Mouse (Mus musculus) embryonic stem cell, embryonic (primary cell): ENCODE data around the gene Ptcd1.

ENCODE experiments used
- CTCF ChIA-PET, 4 experiments: fragments of 300-600 bp in 2 of 4; fragments of 350-600 bp in 2 of 4; sonication (Branson Sonifier 250); formaldehyde crosslinking; loops; one replicate each; lab custom pipeline; 2022; ENCODE audit warnings: inconsistent platforms in 2 of 4; lab: Charles Lee
- POLR2A ChIA-PET, 4 experiments: fragments of 300-600 bp in 2 of 4; fragments of 350-600 bp in 2 of 4; sonication (Branson Sonifier 250); formaldehyde crosslinking; loops; one replicate each; lab custom pipeline; 2022; ENCODE audit warnings: antibody characterized with exemption in 4 of 4, inconsistent platforms in 1 of 4; lab: Charles Lee

The Ptcd1 gene

DNA sequence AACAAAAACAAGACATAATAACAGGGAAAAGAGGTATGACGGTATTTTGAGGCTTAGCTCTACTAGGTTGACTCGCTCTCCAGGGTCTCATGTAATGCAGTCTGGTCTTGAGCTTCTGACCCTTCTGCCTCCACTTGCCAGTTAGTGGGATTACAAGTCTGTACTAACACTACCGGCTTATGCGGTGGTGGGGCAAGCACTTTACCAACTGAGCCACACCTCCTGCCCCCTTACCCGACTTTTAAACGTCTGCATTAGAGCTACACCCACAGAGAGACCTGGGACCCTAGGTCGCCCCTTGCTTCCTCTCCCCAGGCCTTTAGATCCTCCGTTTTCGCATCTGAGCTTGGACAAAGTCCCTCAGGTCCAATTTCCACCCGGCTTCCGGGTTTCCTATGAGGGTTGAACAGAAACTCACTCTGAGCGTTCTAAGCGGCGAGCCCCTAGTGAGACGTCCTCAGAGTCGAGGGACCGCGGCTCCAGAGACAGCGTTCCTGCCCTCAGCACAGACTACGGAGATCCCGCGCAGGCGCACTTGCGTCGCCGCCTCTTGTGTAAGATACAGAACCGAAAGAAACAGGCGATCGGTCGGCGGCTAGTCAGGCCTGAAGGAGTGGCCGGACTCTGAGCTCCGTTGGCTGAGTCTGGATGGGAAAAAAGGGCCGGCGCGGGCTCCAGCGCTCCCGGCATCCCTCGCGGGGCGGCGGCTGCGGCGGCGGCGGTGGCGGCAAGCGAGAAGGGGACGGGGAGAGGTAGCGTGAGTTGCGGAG is at the start of gene Ptcd1, which contains the start of gene Cpsf4:
Ptcd1 (minus strand) TSS at position 573 of the 770 bp plus-strand sequence.
Cpsf4 (plus strand) TSS at position 678 of the 770 bp plus-strand sequence.
- ChIA-PET CTCF (interaction anchor here in 2 of 4 experiments (0.6 to 1.5 kb wide), 7 partner anchors 12 to 1054 kb away, joined by 3 to 6 read pairs (median 3); partner anchors contain the start of gene Zkscan5 (in 1 of the 2)), POLR2A (interaction anchor here (0.6 to 15.0 kb wide), 60 partner anchors 9 to 399 kb away, joined by 3 to 289 read pairs (median 5); partner anchors contain the start of genes Arpc1b (in 3 of the 4), Zfp655 (in 3 of the 4), Zkscan5 (in 3 of the 4) and Atp5j2 (in 2 of the 4))

DNA sequence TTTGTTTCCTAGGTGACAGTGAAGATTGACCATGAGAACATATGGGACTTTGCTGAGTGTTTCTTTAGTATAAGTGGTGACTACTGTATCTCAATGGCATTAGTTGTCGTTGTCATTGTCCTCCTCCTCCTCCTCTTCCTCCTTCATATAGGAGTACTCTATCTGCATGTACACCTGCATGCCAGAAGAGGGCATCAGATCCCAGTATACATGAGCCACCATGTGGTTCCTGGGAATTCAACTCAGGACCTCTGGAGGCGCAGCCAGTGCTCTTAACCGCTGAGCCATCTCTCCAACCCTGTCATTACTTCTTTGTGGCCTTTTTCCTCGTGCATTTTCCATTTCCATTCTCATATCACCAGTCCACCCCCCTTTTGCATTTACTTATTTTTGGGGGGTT is 47.8 kb upstream of the Ptcd1 start:
- ChIA-PET CTCF (interaction anchor here in 2 of 4 experiments (1.2 to 3.4 kb wide), 3 partner anchors 10 to 50 kb away, joined by 3 to 31 read pairs (median 3); partner anchors contain the start of genes Zfp655 (in 1 of the 2) and Zkscan5 (in 1 of the 2)), POLR2A (interaction anchor here in 3 of 4 experiments (1.5 to 22.4 kb wide), 8 partner anchors 10 to 34 kb away, joined by 4 to 510 read pairs (median 22); partner anchors contain the start of genes Zfp655 (in 3 of the 3) and Zkscan5 (in 2 of the 3))

DNA sequence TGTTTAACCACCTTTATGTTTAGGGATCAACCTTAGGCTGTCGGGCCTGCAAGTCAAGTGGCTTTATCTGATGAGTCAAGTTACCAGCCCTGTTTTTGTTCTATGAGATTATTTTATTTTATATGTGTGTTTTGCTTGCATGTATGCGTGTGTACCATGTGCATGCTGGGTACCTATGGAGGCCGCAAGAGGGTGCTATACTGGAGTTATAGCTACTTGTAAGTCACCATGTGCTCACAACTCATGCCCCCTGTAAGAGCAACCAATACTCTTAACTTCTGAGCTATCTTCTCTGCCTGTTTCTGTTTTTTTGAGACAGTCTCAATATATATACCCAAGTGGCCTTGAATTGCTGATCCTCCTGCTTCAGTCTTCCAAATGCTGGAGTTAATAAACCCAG is 46.6 kb upstream of the Ptcd1 start:
- ChIA-PET CTCF (interaction anchor here in 3 of 4 experiments (0.5 to 3.4 kb wide), 12 partner anchors 9 to 605 kb away, joined by 3 to 31 read pairs (median 3); partner anchors contain the start of genes Zkscan5 (in 2 of the 3), Zfp655 (in 1 of the 3) and Zkscan14 (in 1 of the 3)), POLR2A (interaction anchor here (0.6 to 22.4 kb wide), 31 partner anchors 9 to 354 kb away, joined by 3 to 510 read pairs (median 4); partner anchors contain the start of genes Zfp655 (in 3 of the 4), Zkscan5 (in 3 of the 4), Zscan25 (in 2 of the 4) and Cpsf4 (in 1 of the 4))

DNA sequence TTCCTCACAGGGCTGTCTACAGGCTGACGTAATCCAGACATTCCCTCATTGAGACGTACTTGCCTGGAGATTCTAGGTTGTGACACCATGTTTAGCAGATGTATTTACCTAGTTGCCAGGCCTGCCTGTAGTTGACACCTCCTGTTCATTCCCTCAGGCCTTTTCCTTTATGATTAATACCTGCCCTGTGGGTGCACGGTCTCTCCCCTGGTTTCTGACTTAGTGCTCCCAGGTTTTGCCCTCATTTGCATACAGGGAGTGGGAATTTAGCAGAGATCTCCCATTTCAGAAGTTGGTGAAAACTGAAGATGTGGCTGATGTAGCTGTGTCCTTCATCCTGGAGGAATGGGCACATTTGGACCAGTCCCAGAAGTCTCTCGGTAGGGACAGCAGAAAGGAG is 45.3 kb upstream of the Ptcd1 start:
- POLR2A ChIA-PET: interaction anchor here in 3 of 4 experiments (1.4 to 22.4 kb wide), 9 partner anchors 7 to 64 kb away, joined by 3 to 510 read pairs (median 7); partner anchors contain the start of genes Zfp655 (in 3 of the 3) and Zkscan5 (in 1 of the 3)
- CTCF ChIA-PET: no interaction called here

DNA sequence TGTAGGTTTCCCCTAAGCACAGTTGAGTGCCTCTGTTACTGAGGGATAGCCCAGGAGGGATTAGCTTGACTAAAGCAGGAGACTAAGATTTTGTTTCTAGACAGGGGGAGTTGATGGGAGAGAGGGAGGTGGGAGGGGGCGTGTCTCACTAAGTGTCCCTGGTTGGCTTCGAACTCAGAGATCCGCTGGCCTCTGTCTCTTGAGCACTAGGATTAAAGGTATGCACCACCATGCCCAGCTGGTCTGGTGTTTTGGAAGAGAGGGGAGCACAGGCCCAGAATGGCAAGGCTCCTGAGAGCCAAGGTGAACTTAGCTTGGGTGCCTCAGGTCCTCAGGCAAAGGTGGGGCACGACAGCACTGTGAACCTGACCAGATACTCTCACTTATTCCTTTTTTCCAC is 44.4 kb upstream of the Ptcd1 start:
- POLR2A ChIA-PET: interaction anchor here in 2 of 4 experiments (0.8 to 22.4 kb wide), 3 partner anchors 9 to 23 kb away, joined by 3 to 510 read pairs (median 3); partner anchors contain the start of gene Zfp655 (in 1 of the 2)
- CTCF ChIA-PET: no interaction called here

DNA sequence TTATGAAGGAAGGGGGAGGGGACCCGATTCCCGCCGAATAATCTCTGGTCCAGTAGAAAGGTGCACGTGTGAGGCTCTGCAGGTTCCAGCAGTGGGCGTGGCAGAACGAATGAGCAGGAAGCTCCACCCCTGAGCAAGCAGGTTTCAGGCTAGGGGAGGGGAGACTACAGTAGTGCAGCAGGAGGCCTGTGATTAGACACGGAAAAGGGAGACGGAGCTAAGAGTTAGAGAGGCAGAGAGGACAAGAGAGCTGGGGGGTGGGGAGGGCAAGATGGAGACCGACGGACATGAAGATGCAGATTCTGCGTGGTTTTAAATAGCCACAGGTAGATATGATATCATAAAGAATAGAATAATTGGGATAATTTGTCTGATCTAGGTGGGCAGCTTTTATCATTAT is 41.5 kb upstream of the Ptcd1 start:
- CTCF ChIA-PET: interaction anchor here in 1 of 4 experiments (0.9 kb wide), 1 partner anchor 10 kb away, joined by 3 read pairs; no protein-coding TSS in a partner anchor

DNA sequence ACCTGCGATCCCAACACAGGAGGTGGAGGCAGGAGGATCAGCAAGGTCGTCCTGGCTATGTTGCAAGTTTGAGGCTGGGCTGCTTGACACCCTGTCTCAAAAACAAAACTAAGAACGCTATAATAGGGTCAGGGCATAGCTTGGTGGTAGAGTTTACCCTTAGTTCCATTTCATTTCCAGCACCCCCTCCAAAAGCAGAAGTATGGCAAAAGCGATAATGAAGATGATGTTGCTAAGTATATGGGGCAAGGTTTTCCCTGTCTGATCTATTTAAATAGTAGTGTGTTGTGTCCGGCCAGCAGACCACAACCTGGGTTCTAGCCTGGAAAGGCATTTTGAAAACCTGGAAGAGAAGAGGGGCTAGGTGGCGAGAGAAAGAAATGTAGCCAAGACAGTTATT is 41.0 kb upstream of the Ptcd1 start:
- ChIA-PET POLR2A (interaction anchor here in 3 of 4 experiments (0.6 to 22.4 kb wide), 17 partner anchors 9 to 1013 kb away, joined by 3 to 510 read pairs (median 4); partner anchors contain the start of genes Zfp655 (in 2 of the 3), Arpc1b (in 1 of the 3), Atp5j2 (in 1 of the 3) and Zscan25 (in 1 of the 3)), CTCF (interaction anchor here in 1 of 4 experiments (0.9 kb wide), 1 partner anchor 10 kb away, joined by 3 read pairs; no protein-coding TSS in a partner anchor)

More for the DNA sequence above, 41.5 kb upstream of the Ptcd1 start:
- POLR2A ChIA-PET: interaction anchor here in 3 of 4 experiments (0.8 to 22.4 kb wide), 16 partner anchors 9 to 1012 kb away, joined by 3 to 510 read pairs (median 4); partner anchors contain the start of genes Zfp655 (in 2 of the 3), Arpc1b (in 1 of the 3), Atp5j2 (in 1 of the 3) and Zscan25 (in 1 of the 3)

DNA sequence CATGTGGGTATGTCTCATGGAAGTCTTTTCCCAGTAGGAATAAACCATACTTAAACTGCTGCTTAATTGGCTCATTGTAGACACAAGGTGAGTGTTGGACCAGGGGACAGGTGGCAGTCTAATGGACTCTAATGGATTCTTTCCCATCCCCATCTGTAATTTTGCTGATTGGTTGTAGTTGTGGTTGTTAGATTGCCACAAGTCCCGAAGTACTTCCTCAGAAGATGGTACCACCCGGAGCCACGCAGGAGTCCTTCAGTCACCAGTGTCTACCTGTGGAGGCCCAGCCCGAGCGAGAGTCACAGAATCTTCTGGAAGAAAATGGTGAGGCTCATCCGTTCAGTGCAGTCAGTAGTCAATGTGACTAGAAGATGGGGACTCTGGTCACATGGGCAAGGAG is 40.5 kb upstream of the Ptcd1 start:
- ChIA-PET CTCF (no interaction called here), POLR2A (interaction anchor here in 2 of 4 experiments (0.6 to 22.4 kb wide), 10 partner anchors 8 to 90 kb away, joined by 3 to 510 read pairs (median 10); partner anchors contain the start of genes Zfp655 (in 2 of the 2), Atp5j2 (in 1 of the 2) and Zscan25 (in 1 of the 2))

DNA sequence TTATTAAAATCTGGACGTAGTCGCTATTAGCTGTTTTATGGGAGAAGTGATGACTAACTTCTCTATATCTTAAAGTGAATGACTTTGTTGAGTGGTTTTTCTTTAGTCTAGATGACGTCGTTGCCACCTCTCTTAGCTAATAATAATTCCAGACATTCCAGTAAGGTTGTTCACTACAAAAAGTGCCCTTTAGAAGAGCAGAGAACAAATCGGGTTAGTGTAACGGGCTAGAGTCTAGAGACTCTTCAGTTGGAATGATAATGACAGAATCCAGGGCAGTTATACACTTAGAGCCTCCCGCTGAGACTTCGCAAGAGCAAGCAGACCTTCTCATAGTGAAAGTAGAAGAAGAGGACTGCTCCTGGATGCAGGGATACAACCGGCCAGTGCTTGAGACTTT is 38.1 kb upstream of the Ptcd1 start:
- POLR2A ChIA-PET: interaction anchor here (0.7 to 22.4 kb wide), 45 partner anchors 8 to 762 kb away, joined by 3 to 510 read pairs (median 13); partner anchors contain the start of genes Cpsf4 (in 3 of the 4), Ptcd1 (in 3 of the 4), Zfp655 (in 3 of the 4) and Zscan25 (in 3 of the 4)

DNA sequence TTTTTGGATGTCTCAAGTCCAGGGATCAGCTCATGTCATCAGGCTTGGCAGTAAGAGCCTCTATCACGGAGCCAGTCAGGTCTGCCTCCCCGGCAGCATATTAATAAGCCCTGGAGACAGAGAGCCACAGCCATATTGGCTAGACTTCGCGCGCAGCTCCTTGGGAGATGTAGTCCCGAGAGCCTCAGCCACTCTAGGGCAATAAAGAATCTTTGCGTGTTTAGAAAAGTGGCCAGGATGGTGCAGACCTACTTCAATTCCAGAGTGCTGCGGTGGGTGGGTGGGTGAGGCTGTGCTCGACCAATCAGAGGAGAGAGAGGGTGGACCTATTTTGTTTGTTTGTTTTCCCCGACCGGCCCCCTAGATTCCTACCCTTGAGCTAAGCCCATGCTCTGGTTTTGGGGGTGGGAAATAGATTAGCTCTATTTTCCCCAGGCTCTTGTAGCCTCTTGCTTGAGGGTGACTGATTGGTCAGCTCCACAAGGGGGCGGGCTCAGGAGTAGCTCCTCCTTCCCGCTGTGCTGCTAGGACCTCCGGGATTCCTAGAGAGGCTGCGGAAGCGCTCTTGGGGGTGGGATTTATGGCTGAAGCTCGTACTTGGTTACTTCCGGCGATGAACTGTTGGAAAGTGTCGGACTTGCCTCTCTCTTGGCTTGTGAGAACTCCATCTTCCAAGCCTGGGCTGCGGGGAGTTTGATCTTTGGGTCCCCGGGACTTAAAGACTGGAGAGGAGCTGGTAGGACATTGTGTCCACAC is 37.2 kb upstream of the Ptcd1 start, which contains the start of gene Zkscan5:
Zkscan5 (plus strand) TSS at position 627 of the 756 bp plus-strand sequence.
- ChIA-PET CTCF (interaction anchor here in 2 of 4 experiments (0.5 to 2.9 kb wide), 18 partner anchors 10 to 1909 kb away, joined by 3 to 31 read pairs (median 5); partner anchors contain the start of genes Atp5j2 (in 1 of the 2), Ccz1 (in 1 of the 2), Cpsf4 (in 1 of the 2) and Ptcd1 (in 1 of the 2)), POLR2A (interaction anchor here (0.6 to 22.4 kb wide), 107 partner anchors 9 to 1591 kb away, joined by 3 to 510 read pairs (median 5); partner anchors contain the start of genes Cpsf4 (in 3 of the 4), Ptcd1 (in 3 of the 4), Zfp655 (in 3 of the 4) and Zscan25 (in 3 of the 4))

More for the DNA sequence above, 38.1 kb upstream of the Ptcd1 start:
- CTCF ChIA-PET: interaction anchor here in 1 of 4 experiments (1.6 to 2.9 kb wide), 4 partner anchors 9 to 29 kb away, joined by 4 to 31 read pairs (median 8); no protein-coding TSS in a partner anchor

DNA sequence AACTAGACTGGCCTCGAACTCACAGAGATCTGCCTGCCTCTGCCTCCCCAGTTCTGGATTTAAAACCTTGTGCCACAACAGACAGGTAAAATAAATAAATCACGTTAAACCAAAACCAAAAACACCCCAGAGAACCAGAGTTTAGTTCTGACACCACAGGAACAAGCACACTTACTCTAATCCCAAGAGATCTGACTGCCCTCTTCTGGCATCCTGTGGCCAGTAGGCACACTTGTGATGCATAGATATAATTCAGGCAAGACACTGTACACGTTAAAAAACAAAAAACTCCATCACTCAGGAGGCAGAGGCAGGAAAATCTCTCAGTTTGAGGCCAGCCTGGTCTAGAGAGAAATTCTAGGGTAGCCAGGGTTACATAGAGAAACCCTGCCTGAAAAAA is 35.5 kb upstream of the Ptcd1 start:
- CTCF ChIA-PET: no interaction called here
- POLR2A ChIA-PET: interaction anchor here in 2 of 4 experiments (1.6 to 11.8 kb wide), 2 partner anchors 17 to 28 kb away, joined by 5 to 206 read pairs; no protein-coding TSS in a partner anchor

DNA sequence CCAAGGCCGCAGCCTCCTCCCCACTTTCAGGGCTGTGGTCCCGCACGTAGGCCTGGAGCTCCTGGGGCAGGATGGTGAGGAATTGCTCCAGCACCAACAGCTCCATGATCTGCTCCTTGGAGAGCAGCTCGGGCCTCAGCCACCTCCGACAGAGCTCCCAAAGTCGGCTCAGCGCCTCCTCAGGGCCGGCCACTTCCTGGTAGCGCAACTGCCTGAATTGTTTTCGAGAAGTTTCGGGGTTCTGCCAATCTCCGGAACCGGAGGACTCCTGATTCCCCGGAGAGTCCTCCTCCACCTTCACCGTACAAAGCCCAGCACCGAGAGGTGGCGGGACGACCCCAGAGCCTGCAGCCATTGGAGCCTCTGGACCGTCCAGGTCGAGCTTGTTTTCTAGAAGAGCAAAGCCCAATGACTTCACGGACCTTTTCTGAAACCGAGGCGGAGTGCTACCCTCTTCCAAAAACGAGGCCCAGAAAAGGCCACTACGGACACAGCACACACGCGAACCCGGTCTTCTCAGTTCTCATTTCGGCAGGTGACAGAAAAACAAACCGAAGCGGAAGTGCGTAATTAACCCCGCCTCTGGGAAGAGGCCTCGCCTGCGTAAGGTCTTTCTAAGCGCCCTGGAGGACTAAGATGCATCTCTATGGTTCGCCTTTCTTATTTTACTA is 34.5 kb upstream of the Ptcd1 start, which contains the start of gene Zkscan14:
Zkscan14 (minus strand) TSS at position 548 of the 671 bp plus-strand sequence.
- CTCF ChIA-PET: interaction anchor here in 2 of 4 experiments (0.5 to 1.2 kb wide), 3 partner anchors 9 to 27 kb away, joined by 3 to 7 read pairs (median 4); partner anchors contain the start of gene Atp5j2 (in 1 of the 2)
- POLR2A ChIA-PET: interaction anchor here in 2 of 4 experiments (0.6 to 11.8 kb wide), 27 partner anchors 8 to 433 kb away, joined by 3 to 206 read pairs (median 4); partner anchors contain the start of genes Atp5j2 (in 2 of the 2), Zscan25 (in 2 of the 2), Cpsf4 (in 1 of the 2) and Ptcd1 (in 1 of the 2)

DNA sequence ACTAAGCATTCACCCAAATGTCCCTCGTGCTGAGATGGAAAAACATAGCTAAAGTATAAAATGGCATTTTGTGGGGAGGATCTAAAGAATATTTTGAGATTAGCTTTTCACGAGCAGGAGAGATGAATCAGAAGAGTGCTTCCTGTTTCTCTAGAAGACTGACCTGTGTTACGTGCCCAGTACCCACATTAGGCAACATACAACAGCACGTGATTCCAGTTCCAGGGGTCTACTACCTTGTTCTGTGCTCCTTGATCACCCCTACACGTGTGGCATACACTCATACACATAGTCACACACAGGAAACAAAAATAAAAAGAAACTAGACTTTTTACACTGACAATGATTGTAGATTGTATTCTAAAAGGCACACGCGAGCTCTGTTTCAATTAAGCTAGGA is 33.5 kb upstream of the Ptcd1 start:
- POLR2A ChIA-PET: interaction anchor here in 2 of 4 experiments (0.9 to 11.8 kb wide), 11 partner anchors 8 to 432 kb away, joined by 3 to 206 read pairs (median 6); partner anchors contain the start of genes Atp5j2 (in 2 of the 2), Cpsf4 (in 2 of the 2), Ptcd1 (in 2 of the 2) and Trrap (in 1 of the 2)
- CTCF ChIA-PET: no interaction called here

DNA sequence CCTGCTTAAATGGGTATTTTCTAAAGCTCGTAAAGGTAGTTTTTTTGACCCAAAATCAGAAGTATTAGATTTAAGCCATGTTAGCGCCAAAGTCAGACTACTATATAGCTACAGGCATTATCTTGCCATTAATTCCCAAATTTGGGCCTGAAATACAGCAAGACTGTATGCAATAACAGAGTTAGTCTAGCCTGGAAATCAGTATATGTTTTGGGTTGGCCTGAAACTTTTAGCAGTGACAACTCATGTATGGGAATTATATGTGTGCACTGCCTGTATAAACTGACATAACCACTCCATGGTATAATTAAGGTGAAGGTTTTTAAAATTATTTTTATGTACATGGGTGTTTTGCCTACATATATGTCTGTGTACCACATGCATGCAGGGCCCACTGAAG is 25.1 kb upstream of the Ptcd1 start, which contains the start of gene Atp5j2:
Atp5j2 (minus strand) TSS at position 101 of the 400 bp plus-strand sequence.
- CTCF ChIA-PET: interaction anchor here in 2 of 4 experiments (0.6 to 1.5 kb wide), 5 partner anchors 9 to 1283 kb away, joined by 4 to 12 read pairs (median 7); partner anchors contain the start of genes Zkscan14 (in 1 of the 2) and Zkscan5 (in 1 of the 2)
- POLR2A ChIA-PET: interaction anchor here in 3 of 4 experiments (0.6 to 15.8 kb wide), 15 partner anchors 8 to 48 kb away, joined by 3 to 289 read pairs (median 6); partner anchors contain the start of genes Zkscan5 (in 3 of the 3), Cpsf4 (in 2 of the 3), Ptcd1 (in 2 of the 3) and Zkscan14 (in 2 of the 3)
